Mouse (Mus musculus): ENCODE data around the gene Abcc8.
"Not testable (repeated sequence)": the region's sequence is repeated elsewhere in the genome, so short reads cannot be mapped to it uniquely, and the experiment has no call there.

Gene Abcc8

GRCm38 (mm10) chr7:46179431-46180275 is at the start of gene Abcc8:
TSS of gene Abcc8 (minus strand) at chr7:46180033.
- CTCF ChIA-PET, result no interaction called here

GRCm38 (mm10) chr7:46226936-46227335 is 47.1 kb upstream of the Abcc8 start:
- CTCF ChIA-PET, result interaction anchor here (0.5 kb wide), 1 partner anchor 338 kb away, joined by 3 read pairs; no protein-coding TSS in a partner anchor

GRCm38 (mm10) chr7:46226253-46226652 is 46.4 kb upstream of the Abcc8 start:
- CTCF ChIA-PET, result no interaction called here

GRCm38 (mm10) chr7:46220591-46221129 is 40.8 kb upstream of the Abcc8 start:
- CTCF ChIA-PET, result no interaction called here

GRCm38 (mm10) chr7:46218415-46218814 is 38.6 kb upstream of the Abcc8 start:
- CTCF ChIA-PET, result no interaction called here

GRCm38 (mm10) chr7:46216481-46216880 is 36.6 kb upstream of the Abcc8 start:
- CTCF ChIA-PET, result no interaction called here

GRCm38 (mm10) chr7:46210276-46210675 is 30.4 kb upstream of the Abcc8 start:
- CTCF ChIA-PET, result no interaction called here

- CTCF ChIA-PET, result no interaction called here
These were observed 28.3 kb upstream of the Abcc8 start for GRCm38 (mm10) chr7:46208131-46208530.

- CTCF ChIA-PET, result no interaction called here
These were observed 24.9 kb upstream of the Abcc8 start for GRCm38 (mm10) chr7:46204775-46205174.

- CTCF ChIA-PET, result no interaction called here
These were observed 24.2 kb upstream of the Abcc8 start for GRCm38 (mm10) chr7:46204046-46204471.

GRCm38 (mm10) chr7:46201649-46202048 is 21.8 kb upstream of the Abcc8 start:
- CTCF ChIA-PET, result no interaction called here

- CTCF ChIA-PET, result no interaction called here
These were observed 20.2 kb upstream of the Abcc8 start for GRCm38 (mm10) chr7:46200021-46200420.

- CTCF ChIA-PET, result no interaction called here
These were observed 15.5 kb upstream of the Abcc8 start for GRCm38 (mm10) chr7:46195356-46195755.

GRCm38 (mm10) chr7:46184232-46184631 is 4.4 kb upstream of the Abcc8 start:
- CTCF ChIA-PET, result no interaction called here

GRCm38 (mm10) chr7:46181590-46181989 is 1.8 kb upstream of the Abcc8 start:
- CTCF ChIA-PET, result no interaction called here

GRCm38 (mm10) chr7:46168980-46169379 is 10.9 kb downstream of the Abcc8 start:
- CTCF ChIA-PET, result not testable (repeated sequence)

- CTCF ChIA-PET, result no interaction called here
These were observed 11.4 kb downstream of the Abcc8 start for GRCm38 (mm10) chr7:46168402-46168801.

GRCm38 (mm10) chr7:46167901-46168300 is 11.9 kb downstream of the Abcc8 start:
- CTCF ChIA-PET, result no interaction called here

- CTCF ChIA-PET, result no interaction called here
These were observed 14.0 kb downstream of the Abcc8 start for GRCm38 (mm10) chr7:46165876-46166275.

- CTCF ChIA-PET, result no interaction called here
These were observed 17.1 kb downstream of the Abcc8 start for GRCm38 (mm10) chr7:46162731-46163130.

- CTCF ChIA-PET, result no interaction called here
These were observed 17.6 kb downstream of the Abcc8 start for GRCm38 (mm10) chr7:46162132-46162727.

GRCm38 (mm10) chr7:46161615-46162014 is 18.2 kb downstream of the Abcc8 start:
- CTCF ChIA-PET, result no interaction called here

GRCm38 (mm10) chr7:46157746-46158145 is 22.1 kb downstream of the Abcc8 start:
- CTCF ChIA-PET, result no interaction called here
